Mouse (Mus musculus) heart, embryonic 12.5 days (tissue): ENCODE results near the gene Uqcr11. TPM values are rescaled to one million over a fixed set of nuclear protein-coding genes. Genes with fewer than 3 reads are reported as not detected.
A peak's percentile ranks its signal among the peaks of the same experiment; 100 is the strongest.

Experiments
- ATAC-seq: fragments of 200-750 bp; cut with Nextera tagmentation; 2 replicates; pipeline ENCODE4 v1.8.0; 2017; ENCODE audit warnings: moderate TSS enrichment, moderate library complexity; ENCODE audit not compliant: insufficient number of reproducible peaks, low FRiP score
- H3K27ac ChIP-seq: fragments of 300-500 bp; sonication (generic); 2 replicates; pipeline ENCODE4 v1.5.1; 2016; ENCODE audit warnings: mild to moderate bottlenecking, moderate library complexity; ENCODE audit not compliant: poor library complexity, severe bottlenecking
- H3K27me3 ChIP-seq: fragments of 300-500 bp; sonication (generic); replicated peaks from 2 replicates; pipeline ENCODE4 v1.6.1; 2016; ENCODE audit warnings: mild to moderate bottlenecking, moderate library complexity
- H3K36me3 ChIP-seq: fragments of 300-500 bp; sonication (generic); 2 replicates; pipeline ENCODE4 v1.6.1; 2016; ENCODE audit warnings: mild to moderate bottlenecking, moderate library complexity
- H3K4me1 ChIP-seq: fragments of 300-500 bp; sonication (generic); replicated peaks from 2 replicates; pipeline ENCODE4 v1.6.1; 2016; ENCODE audit warnings: mild to moderate bottlenecking
- H3K4me2 ChIP-seq: fragments of 300-500 bp; sonication (generic); 2 replicates; pipeline ENCODE4 v1.6.1; 2016; ENCODE audit warnings: mild to moderate bottlenecking, moderate library complexity
- H3K4me3 ChIP-seq: fragments of 300-500 bp; sonication (generic); 2 replicates; pipeline ENCODE4 v1.5.1; 2016; ENCODE audit warnings: mild to moderate bottlenecking
- H3K9ac ChIP-seq: fragments of 300-500 bp; sonication (generic); 2 replicates; pipeline ENCODE4 v1.6.1; 2016; ENCODE audit warnings: mild to moderate bottlenecking, moderate library complexity
- H3K9me3 ChIP-seq: fragments of 300-500 bp; sonication (generic); replicated peaks from 2 replicates; pipeline ENCODE4 v1.6.1; 2016; ENCODE audit warnings: mild to moderate bottlenecking, moderate library complexity
- WGBS: fragments of 180-500 bp; shearing (Covaris S2); methylation state at CpG from one replicate; pipeline ENCODE4 v1.1.7; 2016; 5-methylcytosine and 5-hydroxymethylcytosine counted together
- polyA plus RNA-seq: library from polyadenylated mRNA; unstranded; fragments of >200 nt; fragmentation: Nextera tagmentation; extraction: Ambion mirVana; gene quantifications from 2 replicates; pipeline ENCODE4 v1.2.1, GENCODE M21; 2016

Gene Uqcr11
- polyA plus RNA-seq, 1 experiment from 2014 or later, result 1,026 TPM

GRCm38 (mm10) chr10:80430375-80430980 is 23.8 kb upstream of the Uqcr11 start:
- WGBS, result 77% methylated on average over 7 of the region's 8 CpGs
- H3K27me3 ChIP-seq, result no peaks in the 10 kb centered on the region
- H3K9ac ChIP-seq, result no peak overlapping the region
- no peak overlapping the region for H3K4me2 ChIP-seq
- ATAC-seq, result no peak
- H3K4me3 ChIP-seq, result no peak overlapping the region
- peaks cover 22% of the 10 kb centered on the region for H3K4me1 ChIP-seq
- H3K36me3 ChIP-seq, result peaks cover 56% of the 10 kb centered on the region
- no peak overlapping the region; the same call in 1 of the 2 replicates for H3K27ac ChIP-seq
- peaks cover 4% of the 10 kb centered on the region; the same call in 1 of the 2 replicates for H3K9me3 ChIP-seq

DNA sequence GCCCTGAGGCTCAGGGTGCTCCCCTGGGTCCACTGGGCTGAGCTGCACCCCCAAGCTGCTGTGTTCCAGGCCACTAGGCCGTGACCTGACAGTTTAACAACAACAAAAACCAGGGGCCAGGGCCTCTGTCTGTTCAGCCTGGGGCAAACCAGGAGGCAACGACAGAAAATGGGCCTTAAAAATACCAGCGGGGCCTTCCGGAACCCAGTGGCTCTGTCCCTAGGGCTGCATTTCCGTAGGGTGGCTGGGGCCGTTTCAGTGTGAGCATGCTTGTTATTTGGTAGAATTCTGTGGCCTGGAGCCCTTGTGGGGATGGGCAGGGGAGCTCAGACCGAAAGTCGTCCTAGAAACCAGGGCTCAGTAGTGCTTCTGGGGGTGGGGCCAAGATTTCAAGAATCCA is 23.2 kb upstream of the Uqcr11 start:
- Histone ChIP-seq H3K9ac (0 out of 2 replicates have a peak overlapping the region, but pooled peaks have one; percentile 30), H3K9me3 (peaks cover 11% of the 10 kb centered on the region; the same call in 1 of the 2 replicates), H3K4me2 (no peak overlapping the region), H3K27me3 (no peaks in the 10 kb centered on the region), H3K4me1 (peaks cover 22% of the 10 kb centered on the region), H3K4me3 (no peak overlapping the region), H3K27ac (no peak overlapping the region), H3K36me3 (peaks cover 63% of the 10 kb centered on the region)
- ATAC-seq, result no peak
- 85% methylated on average over 8 of the region's 8 CpGs for WGBS

DNA sequence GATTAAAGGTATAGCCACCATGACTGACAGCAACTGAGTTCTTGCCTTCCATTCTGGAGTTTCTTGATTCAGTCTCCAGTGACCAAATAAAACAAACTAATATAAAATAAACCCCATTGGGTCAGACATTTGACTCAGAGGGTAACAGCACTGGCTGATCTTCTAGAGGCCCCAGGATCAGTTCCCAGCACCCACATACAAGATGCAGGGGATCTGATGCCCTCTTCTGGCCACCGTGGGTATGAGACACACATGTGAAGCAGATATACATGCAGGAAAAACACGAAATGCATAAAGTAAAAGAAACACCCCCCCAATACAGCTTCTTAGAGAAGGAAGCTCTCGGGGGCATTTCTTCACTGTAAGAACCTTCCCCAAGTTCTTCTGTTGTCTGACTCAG is 18.4 kb upstream of the Uqcr11 start:
- Histone ChIP-seq H3K9me3 (peaks cover 12% of the 10 kb centered on the region; the same call in 1 of the 2 replicates), H3K4me1 (peaks cover 29% of the 10 kb centered on the region), H3K4me2 (no peak overlapping the region), H3K36me3 (peaks cover 89% of the 10 kb centered on the region), H3K9ac (no peak overlapping the region), H3K27me3 (no peaks in the 10 kb centered on the region), H3K27ac (no peak overlapping the region), H3K4me3 (no peak overlapping the region)
- 94% methylated on average over 3 of the region's 3 CpGs for WGBS
- no peak for ATAC-seq

- no peak overlapping the region for H3K9ac ChIP-seq
- H3K27me3 ChIP-seq, result no peaks in the 10 kb centered on the region
- H3K4me1 ChIP-seq, result peaks cover 44% of the 10 kb centered on the region
- H3K9me3 ChIP-seq, result peaks cover 12% of the 10 kb centered on the region; the same call in 1 of the 2 replicates
- peak; percentile 75 for ATAC-seq
- WGBS, result 38% methylated on average over 4 of the region's 4 CpGs
- H3K27ac ChIP-seq, result no peak overlapping the region
- peaks cover 89% of the 10 kb centered on the region for H3K36me3 ChIP-seq
- no peak overlapping the region for H3K4me3 ChIP-seq
- no peak overlapping the region for H3K4me2 ChIP-seq
Observed at GRCm38 (mm10) chr10:80423562-80423961, 16.9 kb upstream of the Uqcr11 start.

DNA sequence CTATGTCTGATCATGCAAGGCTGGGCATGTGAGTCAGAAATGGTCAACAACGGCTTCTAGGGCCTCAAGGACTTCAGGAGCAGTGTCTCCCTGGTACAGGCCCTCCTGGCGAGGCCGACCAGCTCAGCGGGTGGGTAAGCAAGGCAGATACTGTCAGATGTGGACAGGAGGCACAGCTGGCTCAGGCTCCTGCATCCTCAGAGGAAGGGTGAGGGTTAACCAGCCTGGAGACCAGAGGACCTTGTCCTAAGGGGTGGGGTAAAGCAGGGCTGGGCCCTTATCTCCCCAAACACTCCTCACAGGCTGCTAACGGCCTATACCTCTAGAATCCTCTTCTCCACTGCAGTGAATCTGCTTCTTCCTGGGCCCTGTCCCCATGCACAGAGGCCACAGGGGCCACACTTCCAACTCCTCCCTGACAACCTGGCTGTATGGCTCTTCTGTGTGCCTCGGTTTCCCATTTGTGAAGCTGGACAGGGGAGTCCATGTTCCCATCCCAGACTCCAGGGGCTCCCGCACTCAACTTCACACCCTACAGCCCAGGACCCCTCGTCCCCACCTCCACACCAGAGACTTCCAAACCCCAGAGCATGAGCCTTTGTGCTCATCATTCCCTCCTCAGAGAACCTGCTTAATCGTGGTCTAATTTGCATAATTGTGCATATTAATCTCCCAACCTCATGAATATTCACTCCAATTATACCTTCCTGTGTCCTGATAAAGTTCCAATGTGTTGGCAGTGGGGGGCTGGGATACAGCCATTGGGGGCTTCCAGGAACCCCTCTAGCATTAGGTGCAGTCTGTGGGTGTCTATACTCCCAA is 15.2 kb upstream of the Uqcr11 start:
- no peak overlapping the region for H3K4me3 ChIP-seq
- peaks cover 50% of the 10 kb centered on the region for H3K4me1 ChIP-seq
- no peak overlapping the region for H3K4me2 ChIP-seq
- peak; percentile 87 for ATAC-seq
- WGBS, result 75% methylated on average over 9 of the region's 9 CpGs
- H3K9ac ChIP-seq, result no peak overlapping the region
- H3K27me3 ChIP-seq, result no peaks in the 10 kb centered on the region
- H3K36me3 ChIP-seq, result peaks cover 89% of the 10 kb centered on the region
- H3K27ac ChIP-seq, result peak overlapping the region; percentile 30; the same call in 1 of the 2 replicates
- H3K9me3 ChIP-seq, result peaks cover 12% of the 10 kb centered on the region; the same call in 1 of the 2 replicates

- Histone ChIP-seq H3K4me3 (no peak overlapping the region), H3K9me3 (peaks cover 12% of the 10 kb centered on the region; the same call in 1 of the 2 replicates), H3K9ac (no peak overlapping the region), H3K4me1 (peaks cover 50% of the 10 kb centered on the region), H3K27ac (0 out of 2 replicates have a peak overlapping the region, but pooled peaks have one; percentile 30), H3K4me2 (no peak overlapping the region), H3K27me3 (no peaks in the 10 kb centered on the region), H3K36me3 (peaks cover 89% of the 10 kb centered on the region)
- ATAC-seq, result no peak
- WGBS, result 89% methylated on average over 8 of the region's 8 CpGs
Observed at GRCm38 (mm10) chr10:80421208-80421607, 14.6 kb upstream of the Uqcr11 start.

DNA sequence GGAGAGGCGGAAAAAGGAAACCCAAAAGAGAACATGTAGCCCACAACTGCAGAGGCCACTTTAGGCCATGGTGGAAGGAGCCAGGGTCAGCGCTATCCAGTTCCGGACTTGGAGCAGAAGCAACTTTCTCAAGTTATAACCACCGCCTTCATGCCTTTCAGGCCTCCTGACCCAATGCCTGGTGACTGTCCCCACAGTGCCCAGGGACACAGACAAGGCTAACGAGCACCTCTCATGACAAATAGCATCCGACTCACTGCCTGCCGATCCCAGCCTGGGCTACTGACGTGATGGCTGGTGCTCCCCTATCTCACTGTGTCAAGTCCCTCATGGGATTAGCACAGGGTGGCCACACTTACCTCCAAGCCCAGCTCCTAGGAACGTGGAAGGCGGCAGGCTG is 14.1 kb upstream of the Uqcr11 start:
- Histone ChIP-seq H3K4me3 (no peak overlapping the region), H3K36me3 (peaks cover 89% of the 10 kb centered on the region), H3K27me3 (no peaks in the 10 kb centered on the region), H3K9me3 (peaks cover 10% of the 10 kb centered on the region; the same call in 1 of the 2 replicates), H3K27ac (no peak overlapping the region), H3K4me1 (peaks cover 50% of the 10 kb centered on the region), H3K4me2 (no peak overlapping the region), H3K9ac (no peak overlapping the region)
- ATAC-seq, result no peak
- 93% methylated on average over 10 of the region's 10 CpGs for WGBS

DNA sequence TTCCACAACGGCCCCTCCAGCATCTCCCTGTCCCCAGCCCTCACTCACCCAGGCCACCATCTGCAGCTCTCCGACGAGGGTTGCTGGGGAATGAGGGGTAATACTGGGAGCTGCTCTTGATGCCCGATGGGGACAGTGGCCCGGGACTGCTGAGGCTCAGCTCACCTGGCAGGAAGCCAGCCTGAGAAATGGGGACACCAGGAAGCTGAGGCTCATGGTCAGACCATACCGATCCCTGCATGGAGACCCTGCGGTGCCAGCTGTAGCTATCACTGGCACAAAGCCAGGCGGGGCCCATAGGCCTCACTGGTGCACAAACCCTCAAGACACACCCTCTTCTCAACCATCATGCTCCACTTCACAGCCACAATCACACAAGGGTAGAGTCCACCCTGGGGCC is 12.8 kb upstream of the Uqcr11 start:
- peaks cover 48% of the 10 kb centered on the region for H3K4me1 ChIP-seq
- no peak overlapping the region for H3K27ac ChIP-seq
- H3K27me3 ChIP-seq, result no peaks in the 10 kb centered on the region
- H3K9me3 ChIP-seq, result no peaks in the 10 kb centered on the region
- 85% methylated on average over 8 of the region's 8 CpGs for WGBS
- no peak for ATAC-seq
- H3K4me3 ChIP-seq, result no peak overlapping the region
- H3K36me3 ChIP-seq, result peaks cover 89% of the 10 kb centered on the region
- 0 out of 2 replicates have a peak overlapping the region, but pooled peaks have one; percentile 28 for H3K9ac ChIP-seq
- H3K4me2 ChIP-seq, result no peak overlapping the region

- Histone ChIP-seq H3K27ac (no peak overlapping the region), H3K36me3 (peaks cover 95% of the 10 kb centered on the region), H3K4me2 (no peak overlapping the region), H3K27me3 (no peaks in the 10 kb centered on the region), H3K9me3 (no peaks in the 10 kb centered on the region), H3K9ac (no peak overlapping the region), H3K4me1 (peaks cover 38% of the 10 kb centered on the region), H3K4me3 (no peak overlapping the region)
- ATAC-seq, result no peak
- 63% methylated on average over 3 of the region's 3 CpGs for whole genome bisulfite sequencing
Observed at GRCm38 (mm10) chr10:80418311-80418710, 11.7 kb upstream of the Uqcr11 start.

DNA sequence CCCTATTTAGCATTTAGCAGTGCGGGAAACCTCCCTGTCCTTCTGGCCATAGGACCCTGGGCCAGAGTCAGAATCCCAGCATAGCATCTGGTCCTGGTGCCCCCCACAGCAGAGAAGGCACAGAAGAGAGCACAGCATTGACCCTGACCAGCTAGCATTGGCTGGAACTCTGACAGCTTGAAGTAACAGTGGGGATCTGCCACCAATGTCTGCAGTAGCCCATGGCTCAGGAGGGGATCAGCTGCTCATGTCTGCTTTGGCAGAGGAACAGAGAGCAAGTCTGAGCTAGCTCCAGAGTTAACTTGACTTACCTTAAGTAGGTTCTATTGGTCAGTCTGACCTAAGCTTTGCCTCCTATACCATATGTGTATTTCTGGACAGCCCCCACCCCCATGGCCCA is 11.2 kb upstream of the Uqcr11 start:
- H3K4me3 ChIP-seq, result no peak overlapping the region
- no peak overlapping the region for H3K27ac ChIP-seq
- no peaks in the 10 kb centered on the region for H3K27me3 ChIP-seq
- no peak overlapping the region for H3K4me2 ChIP-seq
- no peak overlapping the region for H3K9ac ChIP-seq
- no peaks in the 10 kb centered on the region for H3K9me3 ChIP-seq
- H3K4me1 ChIP-seq, result peaks cover 36% of the 10 kb centered on the region
- H3K36me3 ChIP-seq, result peaks cover 96% of the 10 kb centered on the region
- ATAC-seq, result no peak
- 95% methylated on average over 1 of the region's 1 CpGs for WGBS

DNA sequence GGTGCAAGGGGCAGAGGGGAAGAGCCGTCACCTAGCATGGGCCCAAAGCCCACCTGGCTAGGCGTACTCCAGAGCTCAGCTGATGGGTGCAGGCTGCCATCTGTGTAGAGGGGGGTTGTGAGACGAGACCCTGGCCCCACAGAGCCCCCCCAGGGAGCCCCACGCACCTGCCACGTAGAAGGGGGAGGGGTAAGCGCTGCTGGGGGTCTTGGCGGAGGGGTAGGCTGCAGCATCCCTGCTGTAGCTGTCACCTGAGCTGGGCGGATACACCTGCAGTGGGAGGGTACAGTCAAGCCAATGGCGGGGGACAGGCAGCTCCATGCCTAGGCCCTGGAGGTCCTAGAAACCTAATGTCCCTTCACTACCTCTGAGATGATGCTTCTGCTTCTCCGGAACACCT is 10.7 kb upstream of the Uqcr11 start:
- no peaks in the 10 kb centered on the region for H3K27me3 ChIP-seq
- no peak overlapping the region for H3K27ac ChIP-seq
- WGBS, result 95% methylated on average over 10 of the region's 10 CpGs
- no peaks in the 10 kb centered on the region for H3K9me3 ChIP-seq
- ATAC-seq, result no peak
- peaks cover 99% of the 10 kb centered on the region for H3K36me3 ChIP-seq
- H3K4me3 ChIP-seq, result no peak overlapping the region
- no peak overlapping the region for H3K9ac ChIP-seq
- H3K4me1 ChIP-seq, result peaks cover 32% of the 10 kb centered on the region
- no peak overlapping the region for H3K4me2 ChIP-seq
